Mouse (Mus musculus) heart, postnatal 0 days (tissue): ENCODE results near the gene Il17rb.

ENCODE experiments used
- CTCF ChIP-seq: IDR thresholded peaks from 2 replicates; pipeline ENCODE4 v1.5.1; 2016; ENCODE audit warnings: antibody characterized with exemption, control low read depth, low read depth
- EP300 ChIP-seq: IDR thresholded peaks from 2 replicates; pipeline ENCODE4 v1.6.1; 2016; ENCODE audit warnings: antibody characterized with exemption, low read depth

GRCm38 (mm10) chr14:29950805-29951204 is 57.9 kb downstream of the Il17rb start:
- TF ChIP-seq CTCF, result no peak
- TF ChIP-seq EP300, result no peak
